8 mouse cellular contexts compared by ENCODE assay signal in the genomic region with DNA sequence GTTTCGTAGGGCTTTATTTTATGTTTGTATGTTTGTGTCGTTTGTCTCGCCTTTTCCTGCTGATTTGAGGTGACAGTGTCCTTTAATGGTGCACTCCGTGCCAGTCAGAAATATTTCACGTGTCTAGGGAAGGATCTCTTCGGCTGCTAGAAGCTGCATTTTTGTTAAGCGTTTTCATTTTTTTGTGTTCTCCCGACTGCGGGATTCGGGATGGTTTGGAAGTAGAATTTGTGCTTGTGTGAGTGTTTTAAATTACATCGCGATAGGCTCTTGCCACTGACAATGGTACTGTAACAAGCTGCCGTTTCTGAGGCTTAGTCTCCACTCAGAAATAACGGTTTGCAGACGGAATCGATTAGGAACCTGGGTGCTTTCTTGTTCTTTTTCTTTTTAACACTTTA. TPM values are rescaled to one million over a fixed set of nuclear protein-coding genes. Genes with fewer than 3 reads are reported as not detected.
A peak's percentile ranks its signal among the peaks of the same experiment; 100 is the strongest.
DNase-seq lines count a peak whose midpoint lies in the region; ATAC-seq lines count a peak whose summit lies in the region.

No protein-coding gene starts in this region.

- no peaks in the 10 kb centered on the region for H3K9me3 ChIP-seq in hindbrain, embryonic 10.5 days
- no peaks in the 10 kb centered on the region for H3K9me3 ChIP-seq in midbrain, embryonic 11.5 days (ENCODE audit: control insufficient read depth, low read length)

- H3K4me2 ChIP-seq in midbrain, embryonic 11.5 days = peak overlapping the region; percentile 77

- peaks cover 22% of the 10 kb centered on the region for H3K36me3 ChIP-seq in hindbrain, embryonic 10.5 days
- H3K36me3 ChIP-seq in midbrain, embryonic 11.5 days (ENCODE audit: control insufficient read depth, insufficient read depth, low read length) = no peaks in the 10 kb centered on the region

- under 1% methylated on average over 16 of the region's 16 CpGs for WGBS in hindbrain, embryonic 10.5 days
- WGBS in midbrain, embryonic 11.5 days = 1% methylated on average over 16 of the region's 16 CpGs

- H3K9ac ChIP-seq in midbrain, embryonic 11.5 days (ENCODE audit: low read length) = peak overlapping the region; percentile 96

- H3K4me3 ChIP-seq in hindbrain, embryonic 10.5 days = peak overlapping the region; percentile 84
- H3K4me3 ChIP-seq in midbrain, embryonic 11.5 days (ENCODE audit: low read depth, low read length) = peak overlapping the region; percentile 75

- H3K4me1 ChIP-seq in hindbrain, embryonic 10.5 days (replicated peaks) = peaks cover 45% of the 10 kb centered on the region
- H3K4me1 ChIP-seq in midbrain, embryonic 11.5 days (ENCODE audit: control insufficient read depth, insufficient read depth, low read length) = peaks cover 23% of the 10 kb centered on the region

- peak overlapping the region; percentile 98 for H3K27ac ChIP-seq in hindbrain, embryonic 10.5 days
- no peak overlapping the region for H3K27ac ChIP-seq in midbrain, embryonic 11.5 days (ENCODE audit: low read depth, low read length)

- ATAC-seq in midbrain, embryonic 11.5 days (ENCODE audit: low FRiP score) = no peak
- ATAC-seq in megakaryocyte progenitor cell, adult 5-6 weeks (replicated peaks; ENCODE audit: poor library complexity) = no peak

- peak; percentile 15 for DNase-seq in adrenal gland, adult 2 months
- DNase-seq in adrenal gland, postnatal 36 days = no peak
- DNase-seq in retina, postnatal 1 day = peak; percentile 34
- no peak for DNase-seq in retina, embryonic 14.5 days (ENCODE audit: low spot score)
- peak; percentile 32 for DNase-seq in hindbrain, embryonic 10.5 days (ENCODE audit: low spot score)
- no peak for DNase-seq in midbrain, embryonic 11.5 days (ENCODE audit: low spot score, missing footprints)
- DNase-seq in kidney, postnatal 14 days = no peak

- 0 out of 2 replicates have a peak, but pooled peaks cover 6% of the 10 kb centered on the region for H3K27me3 ChIP-seq in hindbrain, embryonic 10.5 days (ENCODE audit: insufficient read depth, poor library complexity, severe bottlenecking)
- H3K27me3 ChIP-seq in midbrain, embryonic 11.5 days (ENCODE audit: control insufficient read depth, insufficient read depth, low read length) = no peaks in the 10 kb centered on the region

RNA-seq across cellular contexts. Expression of gene Rab30, which starts 0.9 kb away (rescaled TPM):
- 1 to 10 TPM; 3.7 to 5.0 TPM for total RNA-seq in adrenal gland, adult 2 months (2021)
- polyA plus RNA-seq in adrenal gland, adult 2 months (2012; rRNA removed) = 0.21 and 0.28 TPM in 2 replicates
- total RNA-seq in adrenal gland, postnatal 36 days (2021) = 1 to 10 TPM; 3.7 to 6.2 TPM
- polyA plus RNA-seq in hindbrain, embryonic 10.5 days (2016; fragmentation: Nextera tagmentation; extraction: Ambion mirVana) = 11.1 and 14.7 TPM in 2 replicates
- polyA plus RNA-seq in midbrain, embryonic 11.5 days (2014; fragmentation: Nextera tagmentation; extraction: Ambion mirVana) = 19.4 and 20.0 TPM in 2 replicates
- 0.81 and 0.90 TPM in 2 replicates for total RNA-seq in megakaryocyte progenitor cell, adult 5-6 weeks (2015)
- total RNA-seq in megakaryocyte progenitor cell, adult 5-6 weeks (2017) = 0.08 and 0.41 TPM in 2 replicates

Comparison
In these comparisons a context has a peak if more than half of its experiments do, and no peak if none do; other contexts are left out.
1. DNase-seq: peak in adrenal gland, adult 2 months (single experiment), retina, postnatal 1 day (single experiment) and hindbrain, embryonic 10.5 days (single experiment); none in adrenal gland, postnatal 36 days (0 of 2), retina, embryonic 14.5 days (single experiment), midbrain, embryonic 11.5 days (single experiment) and kidney, postnatal 14 days (single experiment).